Mouse (Mus musculus): ENCODE data around the gene Tll1. TPM values are rescaled to one million over a fixed set of nuclear protein-coding genes. Genes with fewer than 3 reads are reported as not detected.

Tll1 gene
- polyA plus RNA-seq (2016; fragmentation: Nextera tagmentation; extraction: Ambion mirVana): 1.1 and 1.3 TPM in 2 replicates

DNA sequence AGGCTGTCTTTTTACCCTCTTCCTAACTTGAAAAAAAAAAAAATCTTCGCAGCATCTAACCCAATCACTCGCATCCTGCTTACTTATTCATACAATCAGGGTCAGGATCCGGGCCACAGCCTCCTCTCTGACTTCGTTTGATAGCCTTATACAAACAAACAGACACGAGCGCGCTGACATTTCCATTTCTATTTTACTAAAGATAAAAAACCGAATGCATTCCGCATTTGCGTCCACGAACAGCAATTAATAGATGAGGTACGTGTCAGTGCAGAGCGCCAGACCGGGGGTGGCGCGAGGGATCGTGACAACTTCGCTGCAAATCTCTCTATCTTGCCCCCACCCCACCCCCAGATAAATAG, at the start of gene Tll1:
Gene Tll1 (minus strand): TSS at position 248 of the 362 bp plus-strand sequence.
- peaks cover 47% of the 10 kb centered on the region for H3K27me3 ChIP-seq (ENCODE audit: insufficient read depth, poor library complexity, severe bottlenecking)
- DNase-seq (ENCODE audit: low spot score): no peak
- H3K27ac ChIP-seq: peak within 1 kb of the TSS; percentile 74
- no peaks in the 10 kb centered on the region for H3K36me3 ChIP-seq
- peaks cover 28% of the 10 kb centered on the region for H3K4me1 ChIP-seq (replicated peaks)
- peak within 1 kb of the TSS; percentile 77 for H3K4me3 ChIP-seq
- under 1% methylated on average over 18 of the region's 18 CpGs for WGBS
- no peaks in the 10 kb centered on the region for H3K9me3 ChIP-seq

DNA sequence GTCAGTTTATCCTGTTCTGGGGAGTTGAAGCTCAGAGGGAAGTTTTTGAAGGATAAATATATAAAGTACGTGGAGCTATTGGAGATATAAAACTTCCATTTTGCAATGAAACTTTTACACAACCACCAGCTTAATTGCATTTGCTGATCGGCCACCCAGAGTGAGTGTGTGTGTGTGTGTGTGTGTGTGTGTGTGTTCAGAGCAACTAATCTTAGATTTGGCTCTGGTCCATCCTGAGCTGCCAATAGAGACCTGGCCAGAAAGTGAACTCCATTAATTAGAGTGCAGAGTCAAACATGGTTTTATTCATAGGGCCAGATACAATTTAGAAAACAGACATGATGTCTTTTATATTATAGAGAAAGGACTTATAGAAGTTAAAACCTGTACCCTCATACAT, 32.6 kb upstream of the Tll1 start:
- no peak for DNase-seq (ENCODE audit: low spot score)
- H3K4me1 ChIP-seq (replicated peaks): no peaks in the 10 kb centered on the region
- H3K36me3 ChIP-seq: no peaks in the 10 kb centered on the region
- H3K27me3 ChIP-seq (ENCODE audit: insufficient read depth, poor library complexity, severe bottlenecking): no peaks in the 10 kb centered on the region
- H3K27ac ChIP-seq: no peak overlapping the region
- H3K4me3 ChIP-seq: no peak overlapping the region
- H3K9me3 ChIP-seq: no peaks in the 10 kb centered on the region
- WGBS: 92% methylated on average over 2 of the region's 2 CpGs

- WGBS: 89% methylated on average over 3 of the region's 3 CpGs
- Histone ChIP-seq H3K36me3 (no peaks in the 10 kb centered on the region), H3K27ac (no peak overlapping the region), H3K4me1 (replicated peaks) (no peaks in the 10 kb centered on the region), H3K27me3 (ENCODE audit: insufficient read depth, poor library complexity, severe bottlenecking) (no peaks in the 10 kb centered on the region), H3K9me3 (no peaks in the 10 kb centered on the region), H3K4me3 (no peak overlapping the region)
- DNase-seq (ENCODE audit: low spot score): no peak
Observed at GRCm38 (mm10) chr8:64221600-64221999, 15.5 kb upstream of the Tll1 start.

DNA sequence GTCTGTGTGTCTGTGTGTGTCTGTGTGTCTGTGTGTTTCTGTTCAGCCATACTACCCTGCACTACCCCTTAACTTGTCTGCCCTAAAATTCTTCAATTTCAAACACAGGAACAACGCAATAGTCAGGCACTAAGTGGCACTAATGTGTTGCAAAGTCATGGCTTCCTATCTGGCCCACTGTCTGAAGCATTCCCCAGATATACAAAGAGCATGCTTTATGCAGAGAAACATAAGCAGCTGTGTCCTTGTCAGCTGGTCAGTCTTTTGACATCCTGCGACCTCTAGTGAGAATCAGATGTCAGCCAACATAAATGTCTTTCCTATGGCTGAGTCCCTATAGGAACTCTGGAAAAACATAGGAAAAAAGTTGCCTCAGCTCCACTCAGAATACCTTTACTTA, 11.6 kb upstream of the Tll1 start:
- WGBS: 58% methylated on average over 2 of the region's 2 CpGs

DNA sequence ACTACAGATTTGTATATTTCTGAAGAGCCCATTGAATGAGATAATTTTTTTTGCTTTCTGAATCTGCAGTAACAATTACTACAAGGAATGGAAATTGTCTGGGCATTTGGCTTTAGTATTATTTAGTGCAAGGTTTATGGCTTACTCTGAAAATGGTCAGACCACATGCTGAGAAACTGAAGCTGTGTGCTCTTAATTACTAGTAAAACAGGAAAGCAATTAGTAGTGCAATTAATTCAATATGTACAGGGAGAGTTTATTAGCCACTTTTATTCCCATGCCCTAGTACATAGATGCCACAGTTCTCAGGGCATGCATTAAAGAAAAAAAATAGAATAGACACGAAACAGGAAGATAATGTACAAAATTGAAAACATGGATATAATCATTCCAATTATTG, 10.2 kb upstream of the Tll1 start:
- DNase-seq (ENCODE audit: low spot score): no peak
- no peak overlapping the region for H3K4me3 ChIP-seq
- H3K9me3 ChIP-seq: 0 out of 2 replicates have a peak, but pooled peaks cover 5% of the 10 kb centered on the region
- WGBS: 96% methylated on average over 1 of the region's 1 CpGs
- no peak overlapping the region for H3K27ac ChIP-seq
- H3K4me1 ChIP-seq (replicated peaks): no peaks in the 10 kb centered on the region
- no peaks in the 10 kb centered on the region for H3K27me3 ChIP-seq (ENCODE audit: insufficient read depth, poor library complexity, severe bottlenecking)
- H3K36me3 ChIP-seq: no peaks in the 10 kb centered on the region

More for the DNA sequence above, 11.6 kb upstream of the Tll1 start:
- H3K4me1 ChIP-seq (replicated peaks): no peaks in the 10 kb centered on the region
- H3K4me3 ChIP-seq: no peak overlapping the region
- H3K27ac ChIP-seq: no peak overlapping the region
- H3K27me3 ChIP-seq (ENCODE audit: insufficient read depth, poor library complexity, severe bottlenecking): no peaks in the 10 kb centered on the region
- DNase-seq (ENCODE audit: low spot score): peak; percentile 11
- no peaks in the 10 kb centered on the region for H3K9me3 ChIP-seq
- H3K36me3 ChIP-seq: no peaks in the 10 kb centered on the region

- H3K27me3 ChIP-seq (ENCODE audit: insufficient read depth, poor library complexity, severe bottlenecking): no peaks in the 10 kb centered on the region
- DNase-seq (ENCODE audit: low spot score): no peak
- 75% methylated on average over 6 of the region's 6 CpGs for WGBS
- H3K4me3 ChIP-seq: no peak overlapping the region
- no peaks in the 10 kb centered on the region for H3K36me3 ChIP-seq
- H3K9me3 ChIP-seq: 0 out of 2 replicates have a peak, but pooled peaks cover 5% of the 10 kb centered on the region
- no peak overlapping the region for H3K27ac ChIP-seq
- H3K4me1 ChIP-seq (replicated peaks): no peaks in the 10 kb centered on the region
Observed at GRCm38 (mm10) chr8:64215374-64215773, 9.3 kb upstream of the Tll1 start.

GRCm38 (mm10) chr8:64214906-64215305, 8.8 kb upstream of the Tll1 start:
- Histone ChIP-seq H3K27ac (no peak overlapping the region), H3K27me3 (ENCODE audit: insufficient read depth, poor library complexity, severe bottlenecking) (no peaks in the 10 kb centered on the region), H3K9me3 (0 out of 2 replicates have a peak, but pooled peaks cover 5% of the 10 kb centered on the region), H3K36me3 (no peaks in the 10 kb centered on the region), H3K4me3 (no peak overlapping the region), H3K4me1 (replicated peaks) (no peaks in the 10 kb centered on the region)
- 75% methylated on average over 1 of the region's 1 CpGs for WGBS
- DNase-seq (ENCODE audit: low spot score): no peak

DNA sequence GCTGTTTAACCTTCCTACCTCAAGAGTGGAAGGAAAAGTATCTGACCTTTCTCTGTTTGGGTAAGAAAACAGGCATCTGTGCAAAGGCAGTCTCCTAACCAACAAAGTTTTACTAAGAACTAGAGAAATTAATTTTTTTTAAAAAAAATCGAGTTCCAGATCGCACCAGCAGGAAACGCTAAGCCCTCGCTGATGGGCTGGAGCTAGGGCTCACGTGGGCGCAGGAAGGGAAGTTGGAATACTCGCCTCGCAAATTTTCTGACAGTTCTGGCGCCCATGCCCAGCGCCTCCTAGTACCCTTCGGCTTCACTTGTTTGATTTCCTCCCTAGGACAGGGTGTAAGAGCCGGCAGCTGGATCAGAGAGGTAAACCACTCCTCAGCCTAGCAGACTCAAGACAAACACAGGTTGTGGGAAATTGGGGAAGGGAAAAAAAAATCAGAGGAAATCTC, 365 bp upstream of the Tll1 start:
- peak overlapping the region; percentile 77 for H3K4me3 ChIP-seq
- no peak overlapping the region for H3K27ac ChIP-seq
- no peaks in the 10 kb centered on the region for H3K36me3 ChIP-seq
- under 1% methylated on average over 12 of the region's 12 CpGs for WGBS
- H3K27me3 ChIP-seq (ENCODE audit: insufficient read depth, poor library complexity, severe bottlenecking): peaks cover 47% of the 10 kb centered on the region
- H3K9me3 ChIP-seq: no peaks in the 10 kb centered on the region
- peak; percentile 47 for DNase-seq (ENCODE audit: low spot score)
- H3K4me1 ChIP-seq (replicated peaks): peaks cover 28% of the 10 kb centered on the region

GRCm38 (mm10) chr8:64205321-64206023, 599 bp downstream of the Tll1 start:
- Histone ChIP-seq H3K4me1 (replicated peaks) (peaks cover 28% of the 10 kb centered on the region), H3K36me3 (no peaks in the 10 kb centered on the region), H3K9me3 (no peaks in the 10 kb centered on the region), H3K27me3 (ENCODE audit: insufficient read depth, poor library complexity, severe bottlenecking) (peaks cover 47% of the 10 kb centered on the region), H3K4me3 (peak overlapping the region; percentile 77), H3K27ac (peak overlapping the region; percentile 74)
- WGBS: under 1% methylated on average over 61 of the region's 61 CpGs
- DNase-seq (ENCODE audit: low spot score): peak; percentile 60

DNA sequence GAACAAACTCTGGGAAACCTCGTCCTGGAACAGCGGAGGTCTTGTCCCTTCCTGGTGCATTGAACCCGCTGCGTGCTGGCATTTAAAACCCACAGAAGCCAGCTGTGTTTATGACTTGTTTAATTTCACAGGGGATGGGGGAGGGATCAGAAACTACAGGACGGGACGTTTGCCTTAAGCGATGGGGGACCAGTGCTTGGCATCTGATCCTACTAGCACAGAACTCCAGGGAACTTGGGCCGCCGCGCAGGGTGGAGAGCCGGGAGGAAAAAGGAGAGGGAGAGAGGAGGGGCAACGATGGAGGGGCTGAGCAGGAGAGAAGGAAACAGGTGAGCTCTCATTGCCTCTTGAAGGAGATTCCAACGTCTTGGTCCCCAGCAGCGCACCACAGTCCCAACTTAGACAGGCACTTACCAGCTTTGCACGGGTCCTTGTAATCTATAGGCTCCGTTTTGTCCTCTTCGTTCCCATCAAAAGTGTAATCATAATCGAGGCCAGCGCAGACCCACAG, 1.2 kb downstream of the Tll1 start:
- peak overlapping the region; percentile 74; the same call in 1 of the 2 replicates for H3K27ac ChIP-seq
- WGBS: under 1% methylated on average over 19 of the region's 19 CpGs
- peaks cover 47% of the 10 kb centered on the region for H3K27me3 ChIP-seq (ENCODE audit: insufficient read depth, poor library complexity, severe bottlenecking)
- no peaks in the 10 kb centered on the region for H3K9me3 ChIP-seq
- peak overlapping the region; percentile 77 for H3K4me3 ChIP-seq
- peaks cover 28% of the 10 kb centered on the region for H3K4me1 ChIP-seq (replicated peaks)
- DNase-seq (ENCODE audit: low spot score): peak; percentile 44
- no peaks in the 10 kb centered on the region for H3K36me3 ChIP-seq

- Histone ChIP-seq H3K9me3 (no peaks in the 10 kb centered on the region), H3K4me3 (peak overlapping the region; percentile 77), H3K27me3 (ENCODE audit: insufficient read depth, poor library complexity, severe bottlenecking) (peaks cover 47% of the 10 kb centered on the region), H3K36me3 (no peaks in the 10 kb centered on the region), H3K27ac (no peak overlapping the region), H3K4me1 (replicated peaks) (peaks cover 28% of the 10 kb centered on the region)
- DNase-seq (ENCODE audit: low spot score): peak; percentile 62
- 2% methylated on average over 19 of the region's 19 CpGs for WGBS
Observed at GRCm38 (mm10) chr8:64204167-64204566, 1.9 kb downstream of the Tll1 start.

DNA sequence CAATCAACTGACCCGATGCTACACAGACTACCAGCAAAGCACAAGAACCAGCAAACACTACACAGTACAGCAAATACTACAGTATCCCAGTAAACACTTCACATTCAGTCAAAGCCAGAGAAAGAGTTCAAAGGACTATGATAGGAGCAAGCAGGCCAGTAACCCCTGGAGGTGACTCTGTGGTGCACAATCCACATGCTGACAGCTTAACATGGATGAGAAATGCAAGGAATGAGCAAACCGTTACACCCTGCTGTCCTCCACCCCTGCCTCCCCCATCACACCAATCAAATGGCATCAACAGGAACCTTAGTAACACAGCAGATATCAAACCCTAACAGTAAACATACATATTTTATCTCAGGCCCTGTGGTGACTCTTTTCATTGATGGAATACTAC, 7.7 kb downstream of the Tll1 start:
- peaks cover 7% of the 10 kb centered on the region for H3K27me3 ChIP-seq (ENCODE audit: insufficient read depth, poor library complexity, severe bottlenecking)
- no peaks in the 10 kb centered on the region for H3K4me1 ChIP-seq (replicated peaks)
- no peak overlapping the region for H3K4me3 ChIP-seq
- 75% methylated on average over 2 of the region's 2 CpGs for WGBS
- no peaks in the 10 kb centered on the region for H3K9me3 ChIP-seq
- no peaks in the 10 kb centered on the region for H3K36me3 ChIP-seq
- DNase-seq (ENCODE audit: low spot score): no peak
- no peak overlapping the region for H3K27ac ChIP-seq

GRCm38 (mm10) chr8:64193421-64193820, 12.7 kb downstream of the Tll1 start:
- no peak for DNase-seq (ENCODE audit: low spot score)
- no peaks in the 10 kb centered on the region for H3K4me1 ChIP-seq (replicated peaks)
- H3K36me3 ChIP-seq: no peaks in the 10 kb centered on the region
- H3K9me3 ChIP-seq: no peaks in the 10 kb centered on the region
- H3K27ac ChIP-seq: no peak overlapping the region
- no peak overlapping the region for H3K4me3 ChIP-seq
- H3K27me3 ChIP-seq (ENCODE audit: insufficient read depth, poor library complexity, severe bottlenecking): no peaks in the 10 kb centered on the region
- WGBS: 52% methylated on average over 2 of the region's 2 CpGs

Measured in hindbrain, embryonic 10.5 days (tissue).